Mouse (Mus musculus): ENCODE data around the gene Gipr. TPM values are rescaled to one million over a fixed set of nuclear protein-coding genes. Genes with fewer than 3 reads are reported as not detected.

Gipr gene
- polyA plus RNA-seq, 1 experiment from 2014 or later = 0.75 TPM

DNA sequence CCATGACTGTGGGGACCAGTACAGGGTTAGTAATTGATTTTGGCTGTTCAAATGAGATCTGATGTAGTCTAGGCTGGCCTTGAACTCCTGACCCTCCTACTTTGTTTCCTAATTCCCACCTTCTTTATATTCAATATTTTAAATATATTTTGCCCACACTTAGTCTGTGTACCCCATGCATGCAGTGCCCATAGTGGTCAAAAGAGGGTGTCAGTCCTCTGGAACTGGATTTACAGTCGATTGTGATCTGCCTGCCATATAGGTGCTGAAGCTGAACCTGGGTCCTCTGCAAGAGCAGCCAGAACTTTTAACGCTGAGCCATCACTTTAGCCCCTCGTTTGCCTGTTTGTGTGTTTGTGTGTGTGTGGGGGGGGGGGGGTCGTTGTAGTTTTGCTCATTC is 35.3 kb downstream of the Gipr start:
- DNase-seq (ENCODE audit: low spot score, missing footprints) (no peak), ATAC-seq (ENCODE audit: low FRiP score) (no peak)
- Histone ChIP-seq H3K4me2 (peak overlapping the region; percentile 55), H3K27ac (ENCODE audit: low read depth, low read length) (peak overlapping the region; percentile 68; the same call in 1 of the 2 replicates), H3K9ac (ENCODE audit: low read length) (peak overlapping the region; percentile 43; the same call in 1 of the 2 replicates), H3K27me3 (ENCODE audit: control insufficient read depth, insufficient read depth, low read length) (no peaks in the 10 kb centered on the region), H3K36me3 (ENCODE audit: control insufficient read depth, insufficient read depth, low read length) (peaks cover 3% of the 10 kb centered on the region; the same call in 1 of the 2 replicates), H3K4me1 (ENCODE audit: control insufficient read depth, insufficient read depth, low read length) (peaks cover 4% of the 10 kb centered on the region; the same call in 1 of the 2 replicates), H3K9me3 (ENCODE audit: control insufficient read depth, low read length) (no peaks in the 10 kb centered on the region), H3K4me3 (ENCODE audit: low read depth, low read length) (no peak overlapping the region)
- WGBS = 34% methylated on average over 4 of the region's 4 CpGs

DNA sequence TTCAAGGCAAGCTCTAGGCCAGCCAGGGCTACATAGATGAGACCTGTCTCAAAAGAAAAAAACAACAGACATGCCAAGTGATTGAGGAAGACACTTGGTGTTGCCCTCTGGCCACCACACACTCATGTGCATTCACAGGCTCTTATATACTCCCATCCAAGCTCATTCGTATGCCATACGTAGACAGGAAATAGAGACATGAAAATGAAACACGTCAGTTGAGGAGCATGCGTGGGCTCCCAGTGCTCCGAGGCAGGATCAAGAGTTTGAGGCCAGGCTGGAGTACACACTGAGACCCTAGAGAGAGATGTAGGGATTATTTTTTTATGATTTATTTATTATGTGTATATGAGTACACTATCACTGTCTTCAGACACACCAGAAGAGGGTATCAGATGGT is 36.5 kb downstream of the Gipr start:
- peaks cover 4% of the 10 kb centered on the region; the same call in 1 of the 2 replicates for H3K4me1 ChIP-seq (ENCODE audit: control insufficient read depth, insufficient read depth, low read length)
- H3K4me3 ChIP-seq (ENCODE audit: low read depth, low read length) = no peak overlapping the region
- H3K4me2 ChIP-seq = no peak overlapping the region
- no peak overlapping the region for H3K27ac ChIP-seq (ENCODE audit: low read depth, low read length)
- H3K36me3 ChIP-seq (ENCODE audit: control insufficient read depth, insufficient read depth, low read length) = no peaks in the 10 kb centered on the region; the same call in 1 of the 2 replicates
- no peaks in the 10 kb centered on the region for H3K9me3 ChIP-seq (ENCODE audit: control insufficient read depth, low read length)
- H3K27me3 ChIP-seq (ENCODE audit: control insufficient read depth, insufficient read depth, low read length) = no peaks in the 10 kb centered on the region
- no peak for ATAC-seq (ENCODE audit: low FRiP score)
- 95% methylated on average over 5 of the region's 5 CpGs for WGBS
- no peak for DNase-seq (ENCODE audit: low spot score, missing footprints)
- H3K9ac ChIP-seq (ENCODE audit: low read length) = no peak overlapping the region

- H3K4me2 ChIP-seq = no peak overlapping the region
- no peaks in the 10 kb centered on the region; the same call in 1 of the 2 replicates for H3K36me3 ChIP-seq (ENCODE audit: control insufficient read depth, insufficient read depth, low read length)
- DNase-seq (ENCODE audit: low spot score, missing footprints) (no peak), ATAC-seq (ENCODE audit: low FRiP score) (no peak)
- peaks cover 4% of the 10 kb centered on the region; the same call in 1 of the 2 replicates for H3K4me1 ChIP-seq (ENCODE audit: control insufficient read depth, insufficient read depth, low read length)
- WGBS = 92% methylated on average over 5 of the region's 5 CpGs
- H3K27ac ChIP-seq (ENCODE audit: low read depth, low read length) = no peak overlapping the region
- no peak overlapping the region for H3K4me3 ChIP-seq (ENCODE audit: low read depth, low read length)
- H3K27me3 ChIP-seq (ENCODE audit: control insufficient read depth, insufficient read depth, low read length) = no peaks in the 10 kb centered on the region
- no peaks in the 10 kb centered on the region for H3K9me3 ChIP-seq (ENCODE audit: control insufficient read depth, low read length)
- H3K9ac ChIP-seq (ENCODE audit: low read length) = no peak overlapping the region
These were observed 38.2 kb downstream of the Gipr start for GRCm38 (mm10) chr7:19127744-19128143.

DNA sequence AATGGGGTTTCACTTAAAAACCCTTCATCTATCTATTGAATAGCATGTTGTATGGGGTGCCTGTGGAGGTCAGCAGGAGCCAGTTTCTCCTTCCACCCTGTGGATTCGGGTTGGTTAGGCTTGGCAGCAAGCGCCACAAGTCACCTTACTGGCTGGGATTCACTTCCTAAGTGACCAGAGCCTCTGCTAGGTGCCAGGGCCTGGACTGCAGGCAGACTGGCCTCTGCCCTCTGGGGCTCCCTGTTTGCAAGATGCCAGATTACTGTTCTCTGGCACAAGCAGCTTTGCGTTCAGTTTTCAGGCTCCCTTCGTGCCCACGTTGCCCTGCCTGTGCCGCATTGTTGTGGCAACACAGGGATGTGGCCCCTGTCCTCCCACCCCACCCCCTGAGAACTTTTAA is 41.2 kb downstream of the Gipr start:
- peaks cover 9% of the 10 kb centered on the region for H3K4me1 ChIP-seq (ENCODE audit: control insufficient read depth, insufficient read depth, low read length)
- H3K4me3 ChIP-seq (ENCODE audit: low read depth, low read length) = no peak overlapping the region
- DNase-seq (ENCODE audit: low spot score, missing footprints) = no peak
- H3K27me3 ChIP-seq (ENCODE audit: control insufficient read depth, insufficient read depth, low read length) = no peaks in the 10 kb centered on the region
- H3K36me3 ChIP-seq (ENCODE audit: control insufficient read depth, insufficient read depth, low read length) = no peaks in the 10 kb centered on the region; the same call in 1 of the 2 replicates
- H3K4me2 ChIP-seq = no peak overlapping the region
- no peak overlapping the region for H3K27ac ChIP-seq (ENCODE audit: low read depth, low read length)
- WGBS = 91% methylated on average over 6 of the region's 6 CpGs
- no peak for ATAC-seq (ENCODE audit: low FRiP score)
- H3K9ac ChIP-seq (ENCODE audit: low read length) = no peak overlapping the region
- H3K9me3 ChIP-seq (ENCODE audit: control insufficient read depth, low read length) = no peaks in the 10 kb centered on the region

DNA sequence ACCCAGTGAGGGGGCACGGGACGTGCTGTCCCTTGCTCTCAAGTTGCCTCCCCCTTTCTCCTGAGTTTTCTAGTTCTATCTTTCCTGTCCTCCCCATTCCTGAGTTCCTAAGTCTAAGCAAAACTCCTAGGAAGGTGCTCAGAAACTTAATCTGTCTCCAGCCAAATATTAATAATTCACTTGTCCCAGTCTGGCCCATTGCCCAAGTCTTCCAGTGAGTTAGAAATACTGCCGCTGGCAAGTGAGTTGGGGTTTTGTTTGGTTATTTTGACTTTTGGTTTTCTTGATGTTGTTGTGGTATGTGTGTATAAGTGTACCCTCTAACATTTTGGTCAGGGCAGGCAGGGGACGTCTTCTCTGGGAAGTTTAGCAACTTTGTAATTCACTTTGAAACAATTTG is 44.2 kb downstream of the Gipr start:
- no peak overlapping the region for H3K27ac ChIP-seq (ENCODE audit: low read depth, low read length)
- no peak for DNase-seq (ENCODE audit: low spot score, missing footprints)
- H3K9me3 ChIP-seq (ENCODE audit: control insufficient read depth, low read length) = no peaks in the 10 kb centered on the region
- H3K36me3 ChIP-seq (ENCODE audit: control insufficient read depth, insufficient read depth, low read length) = no peaks in the 10 kb centered on the region
- 96% methylated on average over 4 of the region's 4 CpGs for WGBS
- no peak overlapping the region for H3K9ac ChIP-seq (ENCODE audit: low read length)
- no peak overlapping the region for H3K4me3 ChIP-seq (ENCODE audit: low read depth, low read length)
- H3K4me1 ChIP-seq (ENCODE audit: control insufficient read depth, insufficient read depth, low read length) = peaks cover 11% of the 10 kb centered on the region
- H3K4me2 ChIP-seq = no peak overlapping the region
- no peak for ATAC-seq (ENCODE audit: low FRiP score)
- peaks cover 10% of the 10 kb centered on the region; the same call in 1 of the 2 replicates for H3K27me3 ChIP-seq (ENCODE audit: control insufficient read depth, insufficient read depth, low read length)

GRCm38 (mm10) chr7:19119631-19120429 is 46.1 kb downstream of the Gipr start, which contains the start of gene Fbxo46:
TSS of gene Fbxo46 (plus strand) at chr7:19119859.
- Histone ChIP-seq H3K4me3 (ENCODE audit: low read depth, low read length) (peak within 1 kb of the TSS; percentile 72), H3K27ac (ENCODE audit: low read depth, low read length) (no peak within 1 kb of the TSS; the same call in 1 of the 2 replicates), H3K4me1 (ENCODE audit: control insufficient read depth, insufficient read depth, low read length) (peaks cover 11% of the 10 kb centered on the region), H3K9me3 (ENCODE audit: control insufficient read depth, low read length) (no peaks in the 10 kb centered on the region), H3K9ac (ENCODE audit: low read length) (peak within 1 kb of the TSS; percentile 81), H3K27me3 (ENCODE audit: control insufficient read depth, insufficient read depth, low read length) (peaks cover 10% of the 10 kb centered on the region; the same call in 1 of the 2 replicates), H3K4me2 (peak within 1 kb of the TSS; percentile 90), H3K36me3 (ENCODE audit: control insufficient read depth, insufficient read depth, low read length) (no peaks in the 10 kb centered on the region)
- WGBS = 2% methylated on average over 34 of the region's 34 CpGs
- DNase-seq (ENCODE audit: low spot score, missing footprints) = peak; percentile 99
- peak; percentile 96 for ATAC-seq (ENCODE audit: low FRiP score)

DNA sequence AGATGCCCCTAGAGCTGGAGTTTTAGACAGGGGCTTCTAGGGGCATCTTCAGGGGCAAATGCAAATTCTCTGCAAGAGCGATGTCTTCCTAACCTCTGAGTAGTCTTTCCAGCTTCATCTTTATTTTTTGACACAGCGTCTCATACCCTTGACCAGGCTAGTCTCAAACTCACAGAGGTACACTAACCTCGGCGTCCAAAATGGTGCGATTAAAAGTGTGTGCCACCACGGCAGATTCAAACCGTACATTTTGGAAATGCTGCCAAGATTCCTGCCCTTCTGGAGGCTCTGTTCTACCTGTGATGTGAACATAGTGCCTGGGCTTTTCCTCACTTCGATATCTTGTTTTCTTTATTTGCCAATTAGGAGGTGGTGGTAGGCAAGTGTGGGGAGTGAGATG is 46.8 kb downstream of the Gipr start:
- no peak overlapping the region for H3K4me2 ChIP-seq
- no peaks in the 10 kb centered on the region for H3K36me3 ChIP-seq (ENCODE audit: control insufficient read depth, insufficient read depth, low read length)
- WGBS = 93% methylated on average over 8 of the region's 8 CpGs
- H3K4me3 ChIP-seq (ENCODE audit: low read depth, low read length) = no peak overlapping the region
- H3K27ac ChIP-seq (ENCODE audit: low read depth, low read length) = no peak overlapping the region
- peaks cover 10% of the 10 kb centered on the region; the same call in 1 of the 2 replicates for H3K27me3 ChIP-seq (ENCODE audit: control insufficient read depth, insufficient read depth, low read length)
- peaks cover 11% of the 10 kb centered on the region for H3K4me1 ChIP-seq (ENCODE audit: control insufficient read depth, insufficient read depth, low read length)
- no peak overlapping the region for H3K9ac ChIP-seq (ENCODE audit: low read length)
- ATAC-seq (ENCODE audit: low FRiP score) (peak; percentile 43), DNase-seq (ENCODE audit: low spot score, missing footprints) (peak; percentile 85)
- H3K9me3 ChIP-seq (ENCODE audit: control insufficient read depth, low read length) = no peaks in the 10 kb centered on the region

DNA sequence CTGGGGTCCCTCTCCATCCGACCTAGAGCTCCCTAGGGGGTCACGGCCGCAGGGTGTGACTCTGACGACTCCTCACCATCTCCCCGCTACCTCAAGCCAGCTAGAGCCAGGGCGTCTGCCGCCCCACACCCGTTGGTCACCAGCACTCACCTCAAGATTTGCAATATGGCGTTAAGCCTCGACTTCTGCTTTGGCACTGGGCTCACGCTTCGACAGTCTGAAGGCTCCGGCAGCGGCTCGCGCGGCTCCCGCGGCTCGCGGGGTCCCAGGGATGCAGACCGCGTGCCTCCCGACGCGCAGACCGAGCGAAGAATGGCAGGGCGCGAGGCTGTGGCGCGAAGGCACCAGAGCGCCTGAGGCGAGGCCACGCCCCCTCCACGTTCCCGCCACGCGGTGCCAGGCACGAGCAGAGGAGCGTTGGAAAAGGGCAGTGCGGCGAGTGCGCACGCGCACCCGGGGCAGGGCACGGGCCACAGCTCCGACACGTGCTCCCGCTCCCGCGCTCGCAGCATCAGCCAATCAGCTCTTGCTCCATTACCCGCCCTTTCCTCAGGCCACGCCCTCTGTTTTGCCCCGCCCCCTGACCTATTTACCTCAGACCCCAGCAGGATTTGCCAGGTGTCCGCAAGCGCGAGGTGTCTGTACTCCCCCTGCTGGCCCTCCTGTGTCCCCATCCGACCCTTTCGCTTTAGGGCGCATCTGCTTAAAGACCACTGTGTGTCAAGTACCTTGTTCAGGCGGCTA is 47.7 kb downstream of the Gipr start, which contains the start of gene Gm4969:
Gene Gm4969, minus strand, starts transcription at position 341 of the 744 bp plus-strand sequence.
- peak; percentile 94 for DNase-seq (ENCODE audit: low spot score, missing footprints)
- Histone ChIP-seq H3K4me3 (ENCODE audit: low read depth, low read length) (peak within 1 kb of the TSS; percentile 10; the same call in 1 of the 2 replicates), H3K9me3 (ENCODE audit: control insufficient read depth, low read length) (no peaks in the 10 kb centered on the region), H3K9ac (ENCODE audit: low read length) (no peak within 1 kb of the TSS), H3K4me1 (ENCODE audit: control insufficient read depth, insufficient read depth, low read length) (peaks cover 11% of the 10 kb centered on the region), H3K27ac (ENCODE audit: low read depth, low read length) (no peak within 1 kb of the TSS), H3K4me2 (peak within 1 kb of the TSS; percentile 23; the same call in 1 of the 2 replicates), H3K36me3 (ENCODE audit: control insufficient read depth, insufficient read depth, low read length) (no peaks in the 10 kb centered on the region), H3K27me3 (ENCODE audit: control insufficient read depth, insufficient read depth, low read length) (peaks cover 10% of the 10 kb centered on the region; the same call in 1 of the 2 replicates)
- 21% methylated on average over 64 of the region's 64 CpGs for WGBS
- peak; percentile 26 for ATAC-seq (ENCODE audit: low FRiP score)

Measured in midbrain, embryonic 11.5 days (tissue).